Mouse (Mus musculus) cerebellum, adult 2 months (tissue): ENCODE measurements at regions not wholly inside any gene's neighbourhood (a gene's known extent, or its start where the extent isn't known, plus 50 kb on each side); places are given as distances from the start of the nearest gene placed in this dataset.

ENCODE experiments used
- DNase-seq, 2 experiments: peaks; one replicate each; pipeline ENCODE4 v3.0.0; 2021
- H3K27ac ChIP-seq: fragments of 200-500 bp; 2 replicates; pipeline ENCODE4 v1.5.1; 2012; ENCODE audit warnings: low read length, control low read depth, inconsistent platforms; ENCODE audit not compliant: insufficient read depth
- H3K27me3 ChIP-seq: fragments of 200-500 bp; 2 replicates; pipeline ENCODE4 v1.6.1; 2012; ENCODE audit warnings: inconsistent platforms, mild to moderate bottlenecking, low read length, moderate library complexity; ENCODE audit not compliant: control insufficient read depth, insufficient read depth
- H3K4me1 ChIP-seq: fragments of 200-500 bp; 2 replicates; pipeline ENCODE4 v1.6.1; 2011; ENCODE audit warnings: low read length; ENCODE audit not compliant: control insufficient read depth, insufficient read depth
- H3K4me3 ChIP-seq: fragments of 200-500 bp; replicated peaks from 2 replicates; pipeline ENCODE3; 2011; ENCODE audit warnings: mild to moderate bottlenecking, low read depth, low read length, control low read depth; ENCODE audit not compliant: insufficient read depth
- CTCF ChIP-seq: fragments of 200-500 bp; IDR thresholded peaks from 2 replicates; pipeline ENCODE4 v1.5.1; 2011; ENCODE audit warnings: low read depth, mild to moderate bottlenecking, control low read depth, low read length, moderate library complexity, borderline replicate concordance; ENCODE audit not compliant: insufficient read depth
- POLR2A ChIP-seq: fragments of 200-500 bp; IDR thresholded peaks from 2 replicates; pipeline ENCODE4 v1.6.1; 2011; ENCODE audit warnings: low read length, control low read depth, borderline replicate concordance; ENCODE audit not compliant: insufficient read depth
- WGBS: fragments of 180-500 bp; shearing (Covaris S2); methylation state at CpG from one replicate; pipeline ENCODE4 v1.1.7; 2018; 5-methylcytosine and 5-hydroxymethylcytosine counted together

GRCm38 (mm10) chr6:51205411-51205810 is 227.1 kb upstream of the Nfe2l3 start:
- no peaks in the 10 kb centered on the region; the same call in 1 of the 2 replicates for H3K27me3 ChIP-seq
- WGBS: 83% methylated on average over 11 of the region's 11 CpGs
- no peak overlapping the region for H3K27ac ChIP-seq
- 0 out of 2 replicates have a peak, but pooled peaks cover 4% of the 10 kb centered on the region for H3K4me1 ChIP-seq
- H3K4me3 ChIP-seq: no peak overlapping the region
- DNase-seq: no peak
- TF ChIP-seq CTCF (no peak), POLR2A (no peak)

- TF ChIP-seq CTCF (peak; percentile 76), POLR2A (no peak)
- Histone ChIP-seq H3K27me3 (no peaks in the 10 kb centered on the region; the same call in 1 of the 2 replicates), H3K4me3 (no peak overlapping the region), H3K27ac (no peak overlapping the region), H3K4me1 (0 out of 2 replicates have a peak, but pooled peaks cover 4% of the 10 kb centered on the region)
- DNase-seq: peak; percentile 44 to 65
- WGBS: 17% methylated on average over 11 of the region's 11 CpGs
Observed at GRCm38 (mm10) chr6:51206712-51207505, 225.6 kb upstream of the Nfe2l3 start.

GRCm38 (mm10) chr6:51207587-51208361 is 224.7 kb upstream of the Nfe2l3 start:
- DNase-seq: no peak
- Histone ChIP-seq H3K27ac (no peak overlapping the region), H3K4me3 (peak overlapping the region; percentile 7), H3K4me1 (0 out of 2 replicates have a peak, but pooled peaks cover 4% of the 10 kb centered on the region), H3K27me3 (no peaks in the 10 kb centered on the region; the same call in 1 of the 2 replicates)
- no peak for TF ChIP-seq POLR2A
- no peak for TF ChIP-seq CTCF
- 20% methylated on average over 21 of the region's 21 CpGs for WGBS

GRCm38 (mm10) chr6:51208660-51209396 is 223.6 kb upstream of the Nfe2l3 start:
- TF ChIP-seq CTCF: peak; percentile 48; the same call in 1 of the 2 replicates
- TF ChIP-seq POLR2A: no peak
- peak; percentile 47 to 60 for DNase-seq
- WGBS: 8% methylated on average over 6 of the region's 6 CpGs
- no peak overlapping the region for H3K4me3 ChIP-seq
- no peaks in the 10 kb centered on the region; the same call in 1 of the 2 replicates for H3K27me3 ChIP-seq
- no peak overlapping the region for H3K27ac ChIP-seq
- H3K4me1 ChIP-seq: 0 out of 2 replicates have a peak, but pooled peaks cover 4% of the 10 kb centered on the region

GRCm38 (mm10) chr6:51211418-51211817 is 221.1 kb upstream of the Nfe2l3 start:
- Histone ChIP-seq H3K4me3 (no peak overlapping the region), H3K4me1 (0 out of 2 replicates have a peak, but pooled peaks cover 4% of the 10 kb centered on the region), H3K27me3 (no peaks in the 10 kb centered on the region; the same call in 1 of the 2 replicates), H3K27ac (no peak overlapping the region)
- TF ChIP-seq CTCF (no peak), POLR2A (no peak)
- no peak for DNase-seq
- 54% methylated on average over 7 of the region's 7 CpGs for WGBS

GRCm38 (mm10) chr6:51212216-51212615 is 220.3 kb upstream of the Nfe2l3 start:
- no peak for DNase-seq
- Histone ChIP-seq H3K4me1 (0 out of 2 replicates have a peak, but pooled peaks cover 4% of the 10 kb centered on the region), H3K27ac (no peak overlapping the region), H3K4me3 (no peak overlapping the region), H3K27me3 (no peaks in the 10 kb centered on the region; the same call in 1 of the 2 replicates)
- TF ChIP-seq CTCF (no peak), POLR2A (no peak)
- 94% methylated on average over 8 of the region's 8 CpGs for WGBS

- no peak overlapping the region for H3K27ac ChIP-seq
- no peak overlapping the region for H3K4me3 ChIP-seq
- no peaks in the 10 kb centered on the region for H3K4me1 ChIP-seq
- 87% methylated on average over 10 of the region's 10 CpGs for WGBS
- no peaks in the 10 kb centered on the region for H3K27me3 ChIP-seq
- no peak for DNase-seq
- TF ChIP-seq POLR2A (no peak), CTCF (no peak)
Observed at GRCm38 (mm10) chr6:51215371-51215770, 217.1 kb upstream of the Nfe2l3 start.
